Mouse (Mus musculus) CH12.LX (cell line): ENCODE results near the gene Creb1. TPM values are rescaled to one million over a fixed set of nuclear protein-coding genes. Genes with fewer than 3 reads are reported as not detected.

Source experiments
- DNase-seq: peaks from one replicate; pipeline ENCODE4 v3.0.0-alpha.2; 2013; ENCODE audit errors: extremely low read depth
- H3K27ac ChIP-seq: 2 replicates; pipeline ENCODE4 v1.5.1; 2012; ENCODE audit warnings: low read depth, mild to moderate bottlenecking, control low read depth, moderate library complexity; ENCODE audit not compliant: insufficient read depth
- H3K27me3 ChIP-seq: replicated peaks from 2 replicates; pipeline ENCODE3; 2012; ENCODE audit warnings: inconsistent platforms
- H3K36me3 ChIP-seq, 2 experiments: replicated peaks in 1 of 2; 2 replicates each; pipeline versions ENCODE3 to v1.6.1; 2012; ENCODE audit warnings: inconsistent platforms in 1 of 2, low read length in 1 of 2, mild to moderate bottlenecking in 1 of 2, mixed read lengths in 1 of 2, moderate library complexity in 1 of 2; ENCODE audit not compliant: control insufficient read depth in 1 of 2, insufficient read depth in 1 of 2
- H3K4me1 ChIP-seq, 2 experiments: 2 replicates each; pipeline ENCODE4 v1.6.1; 2012; ENCODE audit warnings: inconsistent platforms in 1 of 2, moderate library complexity in 1 of 2; ENCODE audit not compliant: insufficient read depth in 2 of 2, control insufficient read depth in 1 of 2
- H3K4me2 ChIP-seq: 2 replicates; pipeline ENCODE4 v1.6.1; 2012; ENCODE audit warnings: low read depth, mild to moderate bottlenecking, control low read depth; ENCODE audit not compliant: poor library complexity, insufficient read depth, severe bottlenecking
- H3K4me3 ChIP-seq, 3 experiments: fragments of 150-350 bp in 1 of 3; sonication (generic) in 1 of 3; replicated peaks in 1 of 3; 2 replicates each; pipeline versions ENCODE3 to v1.5.1; 2011 to 2012; ENCODE audit warnings: low read depth in 2 of 3, low read length in 2 of 3, mild to moderate bottlenecking in 2 of 3, moderate library complexity in 2 of 3, control low read depth in 1 of 3, improper control_type of control experiment in 1 of 3, inconsistent platforms in 1 of 3, mixed read lengths in 1 of 3; ENCODE audit not compliant: poor library complexity in 1 of 3
- H3K79me2 ChIP-seq: replicated peaks from 2 replicates; pipeline ENCODE4 v1.6.1; 2012; ENCODE audit warnings: mild to moderate bottlenecking, moderate library complexity; ENCODE audit not compliant: control insufficient read depth, poor library complexity, insufficient read depth, severe bottlenecking; ENCODE audit errors: extremely low read depth
- H3K9ac ChIP-seq: 2 replicates; pipeline ENCODE4 v1.6.1; 2012; ENCODE audit warnings: low read depth, mild to moderate bottlenecking, control low read depth, moderate library complexity; ENCODE audit not compliant: insufficient read depth
- H3K9me3 ChIP-seq: replicated peaks from 2 replicates; pipeline ENCODE3; 2012; ENCODE audit warnings: low read length, inconsistent platforms, mixed read lengths
- CHD1 ChIP-seq: IDR thresholded peaks from 2 replicates; pipeline ENCODE4 v1.6.1; 2012; ENCODE audit warnings: low read depth, low read length, improper control_type of control experiment, inconsistent platforms
- CHD2 ChIP-seq: IDR thresholded peaks from 2 replicates; pipeline ENCODE4 v1.6.1; 2011; ENCODE audit warnings: low read length, improper control_type of control experiment
- E2F4 ChIP-seq: IDR thresholded peaks from 2 replicates; pipeline ENCODE4 v1.6.1; 2011; ENCODE audit warnings: low read depth, low read length, improper control_type of control experiment; ENCODE audit not compliant: insufficient replicate concordance
- EP300 ChIP-seq: IDR thresholded peaks from 2 replicates; pipeline ENCODE4 v1.6.1; 2011; ENCODE audit warnings: low read length, improper control_type of control experiment
- ETS1 ChIP-seq: conservative IDR thresholded peaks from 2 replicates; pipeline ENCODE4 v1.6.1; 2012; ENCODE audit warnings: low read depth, mild to moderate bottlenecking, inconsistent platforms, low read length, improper control_type of control experiment, moderate library complexity
- GABPA ChIP-seq: IDR thresholded peaks from 2 replicates; pipeline ENCODE4 v1.6.1; 2012; ENCODE audit warnings: low read depth, low read length, improper control_type of control experiment, inconsistent platforms; ENCODE audit not compliant: insufficient replicate concordance
- HCFC1 ChIP-seq: IDR thresholded peaks from 2 replicates; pipeline ENCODE4 v1.6.1; 2012; ENCODE audit warnings: low read depth, mild to moderate bottlenecking, inconsistent platforms, low read length, improper control_type of control experiment
- IRF4 ChIP-seq: IDR thresholded peaks from 2 replicates; pipeline ENCODE4 v1.6.1; 2014; ENCODE audit warnings: low read depth, mild to moderate bottlenecking, inconsistent platforms, low read length, improper control_type of control experiment
- JUN ChIP-seq: IDR thresholded peaks from 2 replicates; pipeline ENCODE4 v1.6.1; 2011; ENCODE audit warnings: low read depth, mild to moderate bottlenecking, low read length, improper control_type of control experiment, moderate library complexity; ENCODE audit not compliant: insufficient read depth
- JUND ChIP-seq: conservative IDR thresholded peaks from 2 replicates; pipeline ENCODE4 v1.6.1; 2011; ENCODE audit warnings: low read depth, low read length, improper control_type of control experiment
- MAX ChIP-seq: IDR thresholded peaks from 2 replicates; pipeline ENCODE4 v1.6.1; 2011; ENCODE audit warnings: low read length, improper control_type of control experiment
- MEF2A ChIP-seq: IDR thresholded peaks from 2 replicates; pipeline ENCODE4 v1.6.1; 2014; ENCODE audit warnings: low read depth, mild to moderate bottlenecking, inconsistent platforms, low read length, improper control_type of control experiment, borderline replicate concordance
- MXI1 ChIP-seq: IDR thresholded peaks from 2 replicates; pipeline ENCODE4 v1.6.1; 2011; ENCODE audit warnings: mild to moderate bottlenecking, low read depth, low read length, improper control_type of control experiment
- MYC ChIP-seq: IDR thresholded peaks from 2 replicates; pipeline ENCODE4 v1.6.1; 2011; ENCODE audit warnings: low read depth, mild to moderate bottlenecking, improper control_type of control experiment, low read length
- NELFE ChIP-seq: IDR thresholded peaks from 2 replicates; pipeline ENCODE4 v1.6.1; 2011; ENCODE audit warnings: low read depth, low read length, improper control_type of control experiment
- PAX5 ChIP-seq: IDR thresholded peaks from 2 replicates; pipeline ENCODE4 v1.6.1; 2012; ENCODE audit warnings: low read length, inconsistent platforms, mixed read lengths
- POLR2A ChIP-seq: IDR thresholded peaks from 2 replicates; pipeline ENCODE4 v1.6.1; 2011; ENCODE audit warnings: low read depth, mild to moderate bottlenecking, improper control_type of control experiment, low read length
- POLR2AphosphoS2 ChIP-seq: IDR thresholded peaks from 2 replicates; pipeline ENCODE4 v1.6.1; 2011; ENCODE audit warnings: low read depth, low read length, improper control_type of control experiment
- SMC3 ChIP-seq: IDR thresholded peaks from 2 replicates; pipeline ENCODE4 v1.6.1; 2011; ENCODE audit warnings: low read depth, low read length, improper control_type of control experiment
- TBP ChIP-seq: conservative IDR thresholded peaks from 2 replicates; pipeline ENCODE4 v1.6.1; 2011; ENCODE audit warnings: low read depth, low read length, improper control_type of control experiment
- TCF12 ChIP-seq: IDR thresholded peaks from 2 replicates; pipeline ENCODE4 v1.6.1; 2014; ENCODE audit warnings: low read depth, mild to moderate bottlenecking, inconsistent platforms, low read length, improper control_type of control experiment
- USF1 ChIP-seq: IDR thresholded peaks from 2 replicates; pipeline ENCODE4 v1.6.1; 2014; ENCODE audit warnings: low read depth, mild to moderate bottlenecking, inconsistent platforms, low read length, improper control_type of control experiment
- USF2 ChIP-seq: conservative IDR thresholded peaks from 2 replicates; pipeline ENCODE4 v1.6.1; 2011; ENCODE audit warnings: low read depth, low read length, improper control_type of control experiment
- ZC3H11A ChIP-seq: IDR thresholded peaks from 2 replicates; pipeline ENCODE4 v1.6.1; 2012; ENCODE audit warnings: low read depth, mild to moderate bottlenecking, inconsistent platforms, low read length, improper control_type of control experiment
- ZKSCAN1 ChIP-seq: IDR thresholded peaks from 2 replicates; pipeline ENCODE4 v1.6.1; 2012; ENCODE audit warnings: low read depth, inconsistent platforms, low read length, improper control_type of control experiment, borderline replicate concordance
- ZNF384 ChIP-seq: IDR thresholded peaks from 2 replicates; pipeline ENCODE4 v1.6.1; 2012; ENCODE audit warnings: low read depth, low read length, improper control_type of control experiment, inconsistent platforms
- dilution Hi-C: fragments of 300-500 bp; cut with MboI; formaldehyde crosslinking; loops from 2 replicates; pipeline ENCODE4 v1.14.3; 2020; ENCODE audit warnings: low sequenced_read_pairs; ENCODE audit not compliant: extremely low pct_unique_long_range_greater_than_20kb, extremely low pct_ligation_motif_present
- in situ Hi-C: fragments of 300-500 bp; cut with MboI; formaldehyde crosslinking; loops from 3 replicates; pipeline ENCODE4 v1.14.3; 2019; ENCODE audit warnings: low sequenced_read_pairs, low pct_ligation_motif_present, low pct_unique_long_range_greater_than_20kb, mixed read lengths
- polyA plus RNA-seq: library from polyadenylated mRNA; unstranded; fragments of >175 nt; gene quantifications from 2 replicates; pipeline ENCODE4 v1.2.1, GENCODE M21; 2012; ENCODE audit warnings: low read depth; ENCODE audit not compliant: insufficient read length
- total RNA-seq, 2 experiments: library from RNA; depleted of rRNA; stranded (reverse); fragments of 300-350 nt in 1 of 2; fragments of >200 nt in 1 of 2; gene quantifications; 2 replicates each; pipeline ENCODE4 v1.2.3; 2012 to 2014

Gene Creb1
- total and polyA plus RNA-seq, 3 experiments = 21.0 to 42.8 (median 24.2) TPM

- Histone ChIP-seq H3K27me3 (no peaks in the 10 kb centered on the region), H3K4me1 (no peaks in the 10 kb centered on the region), H3K79me2 (no peaks in the 10 kb centered on the region), H3K9me3 (no peaks in the 10 kb centered on the region), H3K36me3 (no peaks in the 10 kb centered on the region), H3K9ac (no peak overlapping the region), H3K4me2 (no peak overlapping the region), H3K27ac (no peak overlapping the region), H3K4me3 (no peak overlapping the region)
- no peak for DNase-seq
- no peak for TF ChIP-seq POLR2AphosphoS2
- no peak for TF ChIP-seq USF2
- no peak for TF ChIP-seq ZKSCAN1
- no peak for TF ChIP-seq E2F4
- TF ChIP-seq CHD1 = no peak
- TF ChIP-seq ETS1 = no peak
- no peak for TF ChIP-seq SMC3
- TF ChIP-seq ZNF384 = no peak
- no peak for TF ChIP-seq JUND
- TF ChIP-seq MXI1 = no peak
- TF ChIP-seq MYC = no peak
- dilution Hi-C loops (no loop called here), in situ Hi-C loops (no loop called here)
These were observed 18.3 kb upstream of the Creb1 start for GRCm38 (mm10) chr1:64514184-64514583.

GRCm38 (mm10) chr1:64516593-64516992, 15.9 kb upstream of the Creb1 start:
- Histone ChIP-seq H3K9me3 (no peaks in the 10 kb centered on the region), H3K4me1 (no peaks in the 10 kb centered on the region), H3K4me3 (no peak overlapping the region), H3K27ac (no peak overlapping the region), H3K4me2 (no peak overlapping the region), H3K36me3 (no peaks in the 10 kb centered on the region), H3K9ac (no peak overlapping the region), H3K79me2 (no peaks in the 10 kb centered on the region), H3K27me3 (no peaks in the 10 kb centered on the region)
- dilution Hi-C loops = no loop called here
- TF ChIP-seq GABPA (no peak), POLR2AphosphoS2 (no peak), IRF4 (no peak), JUND (no peak)
- DNase-seq = no peak
- in situ Hi-C loops = no loop called here

GRCm38 (mm10) chr1:64518480-64518879, 14.0 kb upstream of the Creb1 start:
- peaks cover 2 to 7% of the 10 kb centered on the region in 2 experiments; a peak in 2 of 4 replicates for H3K4me1 ChIP-seq
- no peak overlapping the region for H3K4me2 ChIP-seq
- no peaks in the 10 kb centered on the region for H3K9me3 ChIP-seq
- H3K79me2 ChIP-seq = no peaks in the 10 kb centered on the region
- DNase-seq = no peak
- H3K4me3 ChIP-seq = no peak overlapping the region
- dilution Hi-C loops = no loop called here
- no peak overlapping the region for H3K27ac ChIP-seq
- H3K27me3 ChIP-seq = no peaks in the 10 kb centered on the region
- in situ Hi-C loops = no loop called here
- TF ChIP-seq EP300 = no peak
- TF ChIP-seq ZKSCAN1 = no peak
- no peak for TF ChIP-seq TBP
- TF ChIP-seq MEF2A = no peak
- no peak for TF ChIP-seq HCFC1
- no peak for TF ChIP-seq ZC3H11A
- no peak for TF ChIP-seq PAX5
- no peak for TF ChIP-seq SMC3
- no peak for TF ChIP-seq POLR2A
- TF ChIP-seq IRF4 = no peak
- TF ChIP-seq JUN = no peak
- TF ChIP-seq TCF12 = no peak
- no peak for TF ChIP-seq NELFE
- no peak for TF ChIP-seq USF1
- TF ChIP-seq CHD2 = no peak
- TF ChIP-seq E2F4 = no peak
- TF ChIP-seq MAX = no peak
- H3K9ac ChIP-seq = no peak overlapping the region
- no peaks in the 10 kb centered on the region for H3K36me3 ChIP-seq
